Mouse (Mus musculus) E14TG2a.4 (cell line): ENCODE measurements at regions not wholly inside any gene's neighbourhood (a gene's known extent, or its start where the extent isn't known, plus 50 kb on each side); places are given as distances from the start of the nearest gene placed in this dataset.
A peak's percentile ranks its signal among the peaks of the same experiment; 100 is the strongest.

Experiments
- H3K27me3 ChIP-seq: 2 replicates; pipeline ENCODE4 v1.6.1; 2014; ENCODE audit warnings: low read length, control low read depth; ENCODE audit not compliant: insufficient read depth
- H3K36me3 ChIP-seq: 2 replicates; pipeline ENCODE4 v1.6.1; 2014; ENCODE audit warnings: low read length, control low read depth; ENCODE audit not compliant: insufficient read depth
- H3K4me1 ChIP-seq: replicated peaks from 2 replicates; pipeline ENCODE4 v1.6.1; 2014; ENCODE audit warnings: low read depth, low read length, control low read depth
- H3K4me3 ChIP-seq: replicated peaks from 2 replicates; pipeline ENCODE4 v1.5.1; 2014; ENCODE audit warnings: mild to moderate bottlenecking, low read length
- H3K9me3 ChIP-seq: 2 replicates; pipeline ENCODE4 v1.6.1; 2014; ENCODE audit warnings: low read length, control low read depth
- CTCF ChIP-seq: conservative IDR thresholded peaks from 2 replicates; pipeline ENCODE4 v1.5.1; 2014; ENCODE audit warnings: low read length
- NANOG ChIP-seq: IDR thresholded peaks from 2 replicates; pipeline ENCODE4 v1.6.1; 2014; ENCODE audit warnings: borderline replicate concordance, low read length, mixed read lengths
- POU5F1 ChIP-seq: IDR thresholded peaks from 2 replicates; pipeline ENCODE4 v1.6.1; 2014; ENCODE audit warnings: low read length, borderline replicate concordance

DNA sequence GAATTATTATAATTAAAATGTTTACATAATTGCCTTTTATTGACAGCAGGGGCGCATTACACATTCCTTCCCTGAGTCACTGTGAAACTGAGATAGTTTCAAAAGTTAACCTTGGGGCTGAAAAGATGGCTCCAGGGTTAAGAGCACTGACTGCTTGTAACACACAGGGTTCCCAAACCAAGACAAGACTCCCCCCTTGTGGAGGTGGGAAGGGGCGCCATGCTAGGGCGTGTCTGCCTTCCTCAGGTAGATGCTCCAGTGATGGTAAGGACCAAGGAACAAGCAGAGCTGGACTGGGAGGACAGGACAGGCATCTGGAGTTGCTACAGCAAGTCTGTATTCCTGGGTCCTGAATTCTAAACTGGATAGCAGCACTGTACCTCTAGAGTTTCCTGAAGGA, 351.9 kb downstream of the Tbc1d22a start:
- TF ChIP-seq NANOG (no peak), CTCF (no peak), POU5F1 (no peak)
- Histone ChIP-seq H3K4me3 (no peak overlapping the region), H3K36me3 (no peaks in the 10 kb centered on the region), H3K4me1 (no peaks in the 10 kb centered on the region), H3K27me3 (no peaks in the 10 kb centered on the region), H3K9me3 (peaks cover 33% of the 10 kb centered on the region)

DNA sequence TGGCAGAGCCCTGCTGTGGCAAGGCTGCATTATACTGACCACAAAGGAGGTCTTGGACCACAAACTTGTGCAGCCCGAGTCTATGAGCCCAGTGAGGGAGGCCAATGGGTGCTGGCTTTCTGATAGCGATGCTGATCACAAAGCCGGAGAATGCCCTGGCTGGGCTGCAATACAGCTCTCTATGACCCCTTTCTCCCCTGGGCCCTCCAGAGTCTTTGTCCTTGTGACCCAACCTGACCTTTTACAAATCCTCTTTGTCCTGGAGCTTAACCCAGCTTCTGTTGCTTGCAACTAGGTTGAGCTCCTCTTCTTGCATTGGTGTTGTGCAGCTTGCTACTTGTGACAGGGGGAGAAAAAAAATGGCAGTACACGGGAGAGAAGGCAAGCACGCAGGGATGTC, 360.1 kb downstream of the Tbc1d22a start:
- no peak for TF ChIP-seq CTCF
- Histone ChIP-seq H3K9me3 (peaks cover 22% of the 10 kb centered on the region), H3K36me3 (no peaks in the 10 kb centered on the region)

DNA sequence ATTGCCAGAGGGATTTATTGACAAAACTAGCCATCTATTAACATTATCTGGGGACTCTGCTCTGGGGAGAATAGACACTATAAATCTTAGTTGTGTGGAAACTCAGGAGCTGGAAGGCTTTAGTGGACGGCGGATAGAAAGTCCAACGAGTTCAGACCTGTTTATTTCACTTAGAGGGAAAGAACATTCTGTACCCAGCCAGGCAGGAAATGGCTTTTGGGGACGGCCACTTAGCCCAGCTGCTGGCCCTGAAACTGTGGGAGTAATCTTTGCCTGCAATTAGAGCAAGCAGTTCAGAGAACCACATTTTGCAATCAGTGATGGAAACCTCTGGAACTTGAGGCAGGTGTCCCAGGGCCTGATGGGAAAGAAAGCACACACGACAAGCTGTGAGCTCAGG, 362.4 kb downstream of the Tbc1d22a start:
- TF ChIP-seq NANOG (no peak), POU5F1 (no peak), CTCF (no peak)
- Histone ChIP-seq H3K27me3 (0 out of 2 replicates have a peak, but pooled peaks cover 3% of the 10 kb centered on the region), H3K4me1 (no peaks in the 10 kb centered on the region), H3K36me3 (no peaks in the 10 kb centered on the region), H3K9me3 (no peaks in the 10 kb centered on the region), H3K4me3 (no peak overlapping the region)

More for the DNA sequence above, 360.1 kb downstream of the Tbc1d22a start:
- Histone ChIP-seq H3K4me1 (no peaks in the 10 kb centered on the region), H3K27me3 (0 out of 2 replicates have a peak, but pooled peaks cover 3% of the 10 kb centered on the region), H3K4me3 (no peak overlapping the region)

DNA sequence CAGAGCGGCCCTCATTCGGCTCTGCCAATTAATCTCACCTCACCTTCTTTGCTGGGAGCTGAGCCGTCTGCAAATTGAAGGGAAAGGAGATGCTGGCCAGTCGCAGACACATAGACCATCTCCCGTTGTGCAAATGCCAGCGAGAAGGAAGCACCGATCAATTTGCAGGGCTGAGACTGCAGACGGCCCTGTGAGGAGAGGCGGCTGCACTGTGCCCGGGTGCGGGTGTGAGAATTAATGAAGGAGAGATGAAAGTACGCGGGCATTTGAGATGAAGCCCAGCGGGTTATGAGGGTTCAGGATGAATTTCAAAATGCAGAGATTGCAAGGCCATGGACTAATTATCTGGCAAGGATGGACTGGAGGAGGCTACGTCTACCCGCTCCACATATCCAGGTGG, 364.4 kb downstream of the Tbc1d22a start:
- no peak overlapping the region for H3K4me3 ChIP-seq
- H3K4me1 ChIP-seq, result no peaks in the 10 kb centered on the region
- 0 out of 2 replicates have a peak, but pooled peaks cover 3% of the 10 kb centered on the region for H3K27me3 ChIP-seq
- no peaks in the 10 kb centered on the region for H3K9me3 ChIP-seq
- no peak for TF ChIP-seq POU5F1
- TF ChIP-seq CTCF, result no peak
- no peak for TF ChIP-seq NANOG
- no peaks in the 10 kb centered on the region for H3K36me3 ChIP-seq

DNA sequence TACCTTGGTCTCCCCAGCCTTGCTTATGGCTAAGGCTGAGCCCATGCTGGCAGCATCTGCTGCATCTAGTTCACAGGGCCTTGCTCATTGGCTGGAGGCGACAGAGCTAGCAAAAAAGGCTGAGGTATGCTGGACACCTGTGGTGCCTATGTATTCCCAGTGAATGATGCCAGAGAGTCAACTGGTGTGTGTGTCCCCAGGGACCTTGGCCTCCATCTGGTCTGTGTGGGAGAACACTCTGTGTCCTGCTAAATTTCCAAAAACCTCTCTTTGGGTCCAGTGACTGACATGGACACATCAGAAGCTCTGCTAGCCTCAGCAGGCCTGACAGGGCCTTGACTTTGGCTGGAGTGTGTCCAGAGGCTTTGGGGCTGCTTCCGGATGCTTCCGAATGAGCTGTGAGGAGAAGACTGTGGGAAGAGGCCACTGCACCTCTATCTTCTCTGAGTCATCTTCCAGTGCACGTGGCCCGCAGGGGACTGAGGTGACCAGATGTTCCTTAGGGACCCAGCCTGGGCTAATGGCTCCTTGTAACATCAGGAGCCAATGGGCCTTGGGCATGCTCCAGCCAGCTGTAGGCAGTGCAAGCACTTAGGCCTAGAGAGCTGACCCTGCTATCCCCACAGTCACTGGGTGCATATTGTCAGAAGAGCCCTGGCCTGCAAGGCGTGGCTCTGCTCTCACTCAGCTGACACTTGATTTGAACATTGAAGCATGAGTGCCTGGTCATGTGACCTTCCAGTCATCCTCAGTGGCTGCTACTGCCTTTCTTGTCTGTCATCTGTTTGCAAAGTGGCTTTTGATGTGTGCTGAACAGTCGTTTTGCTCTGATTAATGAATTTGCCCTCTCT, 368.2 kb downstream of the Tbc1d22a start:
- TF ChIP-seq POU5F1 (no peak), NANOG (no peak), CTCF (no peak)
- Histone ChIP-seq H3K9me3 (no peaks in the 10 kb centered on the region), H3K27me3 (0 out of 2 replicates have a peak, but pooled peaks cover 3% of the 10 kb centered on the region), H3K4me3 (no peak overlapping the region), H3K36me3 (no peaks in the 10 kb centered on the region), H3K4me1 (peaks cover 14% of the 10 kb centered on the region)

DNA sequence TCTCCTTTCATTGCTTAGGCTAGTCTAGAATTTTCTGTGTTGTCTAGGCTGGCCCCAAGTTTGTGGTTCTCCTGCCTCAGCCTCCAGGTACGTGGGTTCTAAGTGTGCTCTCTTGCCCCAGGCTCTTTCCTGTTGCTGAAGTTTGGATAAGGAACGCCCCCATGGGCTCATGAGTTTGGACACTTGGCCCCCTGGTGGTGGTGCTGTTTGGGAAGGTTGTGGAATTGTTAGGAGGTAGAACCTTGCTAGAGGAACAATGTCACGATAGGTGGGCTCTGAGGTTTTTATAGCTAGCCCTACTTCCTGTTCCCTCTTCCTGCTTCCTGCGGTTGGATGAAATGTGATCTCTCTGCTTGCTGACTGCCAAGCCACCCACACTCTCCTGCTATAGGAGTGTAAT, 371.5 kb downstream of the Tbc1d22a start:
- Histone ChIP-seq H3K27me3 (no peaks in the 10 kb centered on the region), H3K4me1 (peaks cover 14% of the 10 kb centered on the region), H3K4me3 (no peak overlapping the region), H3K9me3 (no peaks in the 10 kb centered on the region), H3K36me3 (no peaks in the 10 kb centered on the region)
- TF ChIP-seq CTCF (peak; percentile 17; the same call in 1 of the 2 replicates), POU5F1 (no peak)

DNA sequence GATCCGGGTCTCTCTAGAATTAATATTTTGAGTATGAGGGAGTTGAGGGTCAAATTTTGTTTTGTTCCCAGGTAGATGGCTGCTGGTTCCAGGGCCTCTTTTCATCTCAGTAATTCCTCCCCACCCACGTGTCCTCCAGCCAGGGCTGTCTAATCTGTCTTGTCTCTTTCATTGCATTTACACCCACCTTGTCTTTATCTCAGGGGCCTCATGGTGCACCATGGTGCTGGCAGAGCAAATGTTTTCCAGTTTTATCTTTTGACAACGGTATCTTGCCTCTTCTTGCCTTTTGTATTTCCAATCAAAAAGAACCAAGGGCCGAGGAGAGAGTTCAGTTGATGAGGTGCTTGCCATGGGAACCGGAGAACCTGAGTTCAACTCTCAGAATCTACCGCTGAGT, 372.9 kb downstream of the Tbc1d22a start:
- Histone ChIP-seq H3K36me3 (no peaks in the 10 kb centered on the region), H3K4me1 (peaks cover 14% of the 10 kb centered on the region), H3K4me3 (no peak overlapping the region), H3K9me3 (no peaks in the 10 kb centered on the region), H3K27me3 (no peaks in the 10 kb centered on the region)
- TF ChIP-seq CTCF (no peak), NANOG (no peak), POU5F1 (no peak)

DNA sequence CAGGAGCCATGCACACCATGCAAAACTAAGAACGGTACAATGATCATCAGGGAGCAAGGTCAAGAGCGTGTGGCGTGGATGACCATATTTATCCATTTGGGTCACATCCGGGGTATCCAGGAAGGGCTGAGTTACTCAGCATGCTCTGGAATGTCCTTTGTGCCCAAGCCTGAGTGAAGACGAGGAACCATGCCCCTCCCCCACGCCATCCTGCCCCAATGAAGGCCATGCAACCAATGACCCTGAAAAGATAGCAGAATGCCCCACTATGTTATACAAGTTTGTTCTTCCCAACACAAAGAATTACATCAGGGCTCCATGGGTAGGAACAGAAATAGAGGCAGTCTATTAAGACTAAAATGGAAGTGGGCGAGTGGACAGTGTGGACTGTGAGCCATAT, 375.8 kb downstream of the Tbc1d22a start:
- Histone ChIP-seq H3K9me3 (no peaks in the 10 kb centered on the region), H3K4me3 (no peak overlapping the region), H3K36me3 (no peaks in the 10 kb centered on the region), H3K27me3 (no peaks in the 10 kb centered on the region), H3K4me1 (peaks cover 11% of the 10 kb centered on the region)
- TF ChIP-seq POU5F1 (no peak), NANOG (no peak), CTCF (no peak)

DNA sequence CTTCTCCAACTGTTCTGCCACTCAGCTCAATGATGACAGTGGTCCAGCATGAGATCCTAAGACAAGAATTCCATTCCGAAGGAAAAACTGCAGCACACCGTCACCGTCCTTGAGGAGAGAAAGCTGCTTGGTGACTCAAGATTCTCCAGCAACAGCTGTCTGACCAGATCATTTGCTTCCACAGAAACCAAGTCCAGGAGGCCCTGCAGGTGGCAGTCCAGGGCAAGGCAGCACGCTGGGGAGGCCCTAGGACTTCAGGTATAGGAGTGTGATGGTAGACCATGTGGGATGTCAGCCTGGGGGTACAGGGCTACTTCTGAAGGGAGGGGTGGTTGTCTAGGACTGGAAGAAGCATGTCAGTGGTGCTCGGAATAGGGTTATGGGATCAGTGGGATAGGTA, 376.6 kb downstream of the Tbc1d22a start:
- TF ChIP-seq POU5F1 (no peak), NANOG (no peak), CTCF (no peak)
- no peaks in the 10 kb centered on the region for H3K9me3 ChIP-seq
- no peaks in the 10 kb centered on the region for H3K36me3 ChIP-seq
- H3K4me3 ChIP-seq, result no peak overlapping the region
- no peaks in the 10 kb centered on the region for H3K27me3 ChIP-seq
- H3K4me1 ChIP-seq, result peaks cover 2% of the 10 kb centered on the region; the same call in 1 of the 2 replicates
